Comparison of ENCODE assay signal across 9 mouse cellular contexts in genomic region chr9:108048566-108048955, GRCm38 (mm10). TPM values are rescaled to one million over a fixed set of nuclear protein-coding genes. Genes with fewer than 3 reads are reported as not detected.
DNase-seq lines count a peak whose midpoint lies in the region; ATAC-seq and TF ChIP-seq lines count a peak whose summit lies in the region.
"Had no signal": no experiment of that assay in that cellular context is flagged by ENCODE, and none has a peak within 500 bp of the region (broad histone marks: within the 10 kb centered on the region; RNA-seq: fewer than 3 reads in every experiment).

No protein-coding gene starts in this region.

- peak overlapping the region; percentile 30 for H3K4me3 ChIP-seq in C2C12 (ENCODE audit: insufficient read depth, poor library complexity, severe bottlenecking)
- H3K4me3 ChIP-seq in forebrain, embryonic 11.5 days (ENCODE audit: low read depth, low read length): peak overlapping the region; percentile 73
- H3K4me3 ChIP-seq in liver, embryonic 13.5 days (replicated peaks): peak overlapping the region; percentile 77

- peaks cover 1% of the 10 kb centered on the region for H3K79me3 ChIP-seq in C2C12 (ENCODE audit: low read depth)

- peak overlapping the region; percentile 57 for H3K27ac ChIP-seq in forebrain, embryonic 11.5 days (ENCODE audit: low read depth, low read length)
- peak overlapping the region; percentile 88 for H3K27ac ChIP-seq in liver, embryonic 13.5 days

- H3K4me1 ChIP-seq in forebrain, embryonic 11.5 days (replicated peaks; ENCODE audit: control insufficient read depth, insufficient read depth, low read length): peaks cover 6% of the 10 kb centered on the region; the same call in 1 of the 2 replicates
- peaks cover 62% of the 10 kb centered on the region for H3K4me1 ChIP-seq in liver, embryonic 13.5 days (replicated peaks)

- TF ChIP-seq CTCF in C2C12 (IDR thresholded peaks at IDR 0.05; ENCODE audit: control insufficient read depth, insufficient read depth, insufficient read length): no peak

- peak overlapping the region; percentile 53 for H3K9ac ChIP-seq in forebrain, embryonic 11.5 days (ENCODE audit: low read length)
- H3K9ac ChIP-seq in liver, embryonic 13.5 days: peak overlapping the region; percentile 70

- peak; percentile 57 for ATAC-seq in forebrain, embryonic 11.5 days (replicated peaks; ENCODE audit: low FRiP score)
- peak; percentile 4 for ATAC-seq in liver, embryonic 13.5 days (ENCODE audit: low read depth)
- no peak; the same call in 1 of the 2 replicates for ATAC-seq in megakaryocyte-erythroid progenitor cell, adult 5-6 weeks (replicated peaks; ENCODE audit: low FRiP score, low TSS enrichment, poor library complexity, severe bottlenecking)

- no peaks in the 10 kb centered on the region for H3K27me3 ChIP-seq in C2C12 (ENCODE audit: control insufficient read depth, insufficient read depth, insufficient read length)
- H3K27me3 ChIP-seq in forebrain, embryonic 11.5 days (ENCODE audit: control insufficient read depth, insufficient read depth, low read length): no peaks in the 10 kb centered on the region
- H3K27me3 ChIP-seq in liver, embryonic 13.5 days: no peaks in the 10 kb centered on the region

- WGBS in forebrain, embryonic 11.5 days: 1% methylated on average over 19 of the region's 19 CpGs
- WGBS in liver, embryonic 13.5 days (ENCODE audit: insufficient replicate concordance): 2% methylated on average over 19 of the region's 19 CpGs

- H3ac ChIP-seq in C2C12 (ENCODE audit: control insufficient read depth, insufficient read length, low read depth): peak overlapping the region; percentile 42

- no peaks in the 10 kb centered on the region for H3K9me3 ChIP-seq in forebrain, embryonic 11.5 days (ENCODE audit: control insufficient read depth, low read length)
- no peaks in the 10 kb centered on the region for H3K9me3 ChIP-seq in liver, embryonic 13.5 days (replicated peaks)

- DNase-seq in cerebellum, adult 9-10 months: peak; percentile 65
- DNase-seq in cerebellum, adult 18-20 months: no peak
- DNase-seq in forebrain, embryonic 11.5 days (ENCODE audit: low spot score): no peak
- peak; percentile 45 for DNase-seq in liver, embryonic 13.5 days
- DNase-seq in frontal cortex, postnatal 14 days (ENCODE audit: low spot score in 2 of 2): no peak
- DNase-seq in urinary bladder, postnatal 4 days (ENCODE audit: low spot score in 2 of 2): no peak

- H3K79me2 ChIP-seq in C2C12 (ENCODE audit: control insufficient read depth, insufficient read depth): peaks cover 12% of the 10 kb centered on the region

- peaks cover 21% of the 10 kb centered on the region for H3K36me3 ChIP-seq in C2C12 (ENCODE audit: control insufficient read depth, insufficient read depth)
- peaks cover 5% of the 10 kb centered on the region; the same call in 1 of the 2 replicates for H3K36me3 ChIP-seq in forebrain, embryonic 11.5 days (ENCODE audit: control insufficient read depth, insufficient read depth, low read length)
- peaks cover 67% of the 10 kb centered on the region for H3K36me3 ChIP-seq in liver, embryonic 13.5 days

- peak overlapping the region; percentile 89 for H3K4me2 ChIP-seq in forebrain, embryonic 11.5 days (ENCODE audit: low read depth, low read length, severe bottlenecking)
- peak overlapping the region; percentile 83 for H3K4me2 ChIP-seq in liver, embryonic 13.5 days

TF ChIP-seq in C2C12, 6 proteins besides CTCF, POLR2A, EP300 and RAD21:
- TF ChIP-seq MYOD1 (IDR thresholded peaks at IDR 0.05; ENCODE audit: control insufficient read depth, insufficient read length, low read depth): no peak
- no peak for TF ChIP-seq MAX (IDR thresholded peaks at IDR 0.05)
- no peak for TF ChIP-seq CEBPB (IDR thresholded peaks at IDR 0.05; ENCODE audit: low read depth)
- TF ChIP-seq MYOG (IDR thresholded peaks at IDR 0.05; ENCODE audit: control insufficient read depth, extremely low read depth, insufficient read length): no peak
- no peak for TF ChIP-seq USF1 (IDR thresholded peaks at IDR 0.05; ENCODE audit: low read depth)
- no peak for TF ChIP-seq FOSL1 (IDR thresholded peaks at IDR 0.05; ENCODE audit: insufficient read depth, low read length, poor library complexity, severe bottlenecking)

RNA-seq across cellular contexts. Expression of gene Gmppb, which starts 0.5 kb away (rescaled TPM):
- 23.5 TPM for polyA plus RNA-seq in C2C12 (2012; fragmentation: generic; extraction: Trizol)
- polyA plus RNA-seq in forebrain, embryonic 11.5 days (2014; fragmentation: Nextera tagmentation; extraction: Ambion mirVana): 19.9 and 20.7 TPM in 2 replicates
- polyA plus RNA-seq in liver, embryonic 13.5 days (2015; fragmentation: Nextera tagmentation; extraction: Ambion mirVana): 21.0 TPM in 2 replicates
- 7.8 and 15.0 TPM in 2 replicates for total RNA-seq in megakaryocyte-erythroid progenitor cell, adult 5-6 weeks (2014; fragmentation: Nextera tagmentation)
- 10.7 and 19.2 TPM in 2 replicates for total RNA-seq in megakaryocyte-erythroid progenitor cell, adult 5-6 weeks (2017)

RNA-seq across cellular contexts. Expression of gene Amigo3, which starts 4.4 kb away (rescaled TPM):
- polyA plus RNA-seq in C2C12 (2012; fragmentation: generic; extraction: Trizol): 1.9 TPM
- 2.4 and 2.7 TPM in 2 replicates for polyA plus RNA-seq in forebrain, embryonic 11.5 days (2014; fragmentation: Nextera tagmentation; extraction: Ambion mirVana)
- 1.2 and 1.4 TPM in 2 replicates for polyA plus RNA-seq in liver, embryonic 13.5 days (2015; fragmentation: Nextera tagmentation; extraction: Ambion mirVana)
- total RNA-seq in megakaryocyte-erythroid progenitor cell, adult 5-6 weeks (2014; fragmentation: Nextera tagmentation): 0.92 TPM in 1 of 2 replicates, not detected in the other
- 1.1 and 3.1 TPM in 2 replicates for total RNA-seq in megakaryocyte-erythroid progenitor cell, adult 5-6 weeks (2017)

RNA-seq across cellular contexts. Expression of gene Mst1, which starts 31.7 kb away (rescaled TPM):
- polyA plus RNA-seq in C2C12 (2012; fragmentation: generic; extraction: Trizol): 0.09 TPM
- polyA plus RNA-seq in forebrain, embryonic 11.5 days (2014; fragmentation: Nextera tagmentation; extraction: Ambion mirVana): 0.28 and 0.56 TPM in 2 replicates
- 15.5 and 18.6 TPM in 2 replicates for polyA plus RNA-seq in liver, embryonic 13.5 days (2015; fragmentation: Nextera tagmentation; extraction: Ambion mirVana)
- not detected in 2 replicates for total RNA-seq in megakaryocyte-erythroid progenitor cell, adult 5-6 weeks (2014; fragmentation: Nextera tagmentation)
- total RNA-seq in megakaryocyte-erythroid progenitor cell, adult 5-6 weeks (2017): 0.30 TPM in 1 of 2 replicates, not detected in the other
- total RNA-seq: hematopoietic stem cell, adult 5-6 weeks had no signal

RNA-seq across cellular contexts. Expression of gene Rnf123, which starts 34.6 kb away (rescaled TPM):
- 15.4 TPM for polyA plus RNA-seq in C2C12 (2012; fragmentation: generic; extraction: Trizol)
- 34.7 and 37.0 TPM in 2 replicates for polyA plus RNA-seq in forebrain, embryonic 11.5 days (2014; fragmentation: Nextera tagmentation; extraction: Ambion mirVana)
- 80.8 and 88.0 TPM in 2 replicates for polyA plus RNA-seq in liver, embryonic 13.5 days (2015; fragmentation: Nextera tagmentation; extraction: Ambion mirVana)
- total RNA-seq in megakaryocyte-erythroid progenitor cell, adult 5-6 weeks (2014; fragmentation: Nextera tagmentation): 140 and 141 TPM in 2 replicates
- 41.2 and 65.5 TPM in 2 replicates for total RNA-seq in megakaryocyte-erythroid progenitor cell, adult 5-6 weeks (2017)

RNA-seq across cellular contexts. Expression of gene Apeh, which starts 45.8 kb away (rescaled TPM):
- 49.1 TPM for polyA plus RNA-seq in C2C12 (2012; fragmentation: generic; extraction: Trizol)
- 53.3 and 61.5 TPM in 2 replicates for polyA plus RNA-seq in forebrain, embryonic 11.5 days (2014; fragmentation: Nextera tagmentation; extraction: Ambion mirVana)
- 176 and 195 TPM in 2 replicates for polyA plus RNA-seq in liver, embryonic 13.5 days (2015; fragmentation: Nextera tagmentation; extraction: Ambion mirVana)
- total RNA-seq in megakaryocyte-erythroid progenitor cell, adult 5-6 weeks (2014; fragmentation: Nextera tagmentation): 162 and 202 TPM in 2 replicates
- 119 and 214 TPM in 2 replicates for total RNA-seq in megakaryocyte-erythroid progenitor cell, adult 5-6 weeks (2017)

Comparison
In these comparisons a context has a peak if more than half of its experiments do, and no peak if none do; other contexts are left out.
1. DNase-seq: peak in cerebellum, adult 9-10 months (single experiment) and liver, embryonic 13.5 days (single experiment); none in cerebellum, adult 18-20 months (0 of 2), forebrain, embryonic 11.5 days (single experiment), frontal cortex, postnatal 14 days (0 of 2) and urinary bladder, postnatal 4 days (0 of 2).
2. RNA of gene Mst1, which starts 31.7 kb away (polyA plus RNA-seq): 15.5 to 18.6 TPM in liver, embryonic 13.5 days; 0.28 to 0.56 TPM in forebrain, embryonic 11.5 days and 0.09 TPM in C2C12 (single experiment); every median in the first group is over 10 times any median in the second.
3. Peak in every context shown above with its lines, with median percentiles within 50 percentile points of each other: H3K4me3 ChIP-seq.